Mouse (Mus musculus) neural tube, embryonic 15.5 days (tissue): Measurements from ENCODE around the gene Fam129a. TPM values are rescaled to one million over a fixed set of nuclear protein-coding genes. Genes with fewer than 3 reads are reported as not detected.
"Not testable (repeated sequence)": the region's sequence is repeated elsewhere in the genome, so short reads cannot be mapped to it uniquely, and the experiment has no call there.

ENCODE experiments used
- ATAC-seq: fragments of 200-750 bp; cut with Nextera tagmentation; 2 replicates; pipeline ENCODE4 v1.8.0; 2017; ENCODE audit warnings: mild to moderate bottlenecking, moderate TSS enrichment, moderate library complexity; ENCODE audit not compliant: low FRiP score
- H3K27ac ChIP-seq: fragments of 300-500 bp; sonication (generic); replicated peaks from 2 replicates; pipeline ENCODE4 v1.5.1; 2015; ENCODE audit warnings: mild to moderate bottlenecking, inconsistent platforms
- H3K27me3 ChIP-seq: fragments of 300-500 bp; sonication (generic); replicated peaks from 2 replicates; pipeline ENCODE4 v1.6.1; 2015; ENCODE audit warnings: inconsistent platforms
- H3K36me3 ChIP-seq: fragments of 300-500 bp; sonication (generic); 2 replicates; pipeline ENCODE4 v1.6.1; 2015; ENCODE audit warnings: inconsistent platforms
- H3K4me1 ChIP-seq: fragments of 300-500 bp; sonication (generic); 2 replicates; pipeline ENCODE4 v1.6.1; 2015; ENCODE audit warnings: inconsistent platforms
- H3K4me2 ChIP-seq: fragments of 300-500 bp; sonication (generic); 2 replicates; pipeline ENCODE4 v1.6.1; 2015; ENCODE audit warnings: inconsistent platforms, mild to moderate bottlenecking, moderate library complexity
- H3K4me3 ChIP-seq: fragments of 300-500 bp; sonication (generic); replicated peaks from 2 replicates; pipeline ENCODE4 v1.5.1; 2015; ENCODE audit warnings: mild to moderate bottlenecking, inconsistent platforms
- H3K9ac ChIP-seq: fragments of 300-500 bp; sonication (generic); replicated peaks from 2 replicates; pipeline ENCODE4 v1.6.1; 2015; ENCODE audit warnings: mild to moderate bottlenecking, inconsistent platforms
- H3K9me3 ChIP-seq: fragments of 300-500 bp; sonication (generic); replicated peaks from 2 replicates; pipeline ENCODE4 v1.6.1; 2016; ENCODE audit warnings: inconsistent platforms
- WGBS: fragments of 180-500 bp; shearing (Covaris S2); methylation state at CpG from one replicate; pipeline ENCODE4 v1.1.7; 2015; ENCODE audit warnings: mixed read lengths; 5-methylcytosine and 5-hydroxymethylcytosine counted together
- polyA plus RNA-seq: library from polyadenylated mRNA; unstranded; fragments of >200 nt; fragmentation: Nextera tagmentation; extraction: Ambion mirVana; gene quantifications from 2 replicates; pipeline ENCODE4 v1.2.1, GENCODE M21; 2015

Fam129a gene
- polyA plus RNA-seq, 1 experiment from 2014 or later = 3.6 TPM

- Histone ChIP-seq H3K27ac (no peak overlapping the region), H3K4me1 (peaks cover 5% of the 10 kb centered on the region; the same call in 1 of the 2 replicates), H3K4me2 (no peak overlapping the region), H3K36me3 (no peaks in the 10 kb centered on the region), H3K9me3 (no peaks in the 10 kb centered on the region), H3K27me3 (no peaks in the 10 kb centered on the region), H3K4me3 (no peak overlapping the region), H3K9ac (no peak overlapping the region)
- 63% methylated on average over 6 of the region's 6 CpGs for WGBS
- no peak; the same call in 1 of the 2 replicates for ATAC-seq
These were observed 155.4 kb downstream of the Fam129a start for GRCm38 (mm10) chr1:151726358-151726757.

DNA sequence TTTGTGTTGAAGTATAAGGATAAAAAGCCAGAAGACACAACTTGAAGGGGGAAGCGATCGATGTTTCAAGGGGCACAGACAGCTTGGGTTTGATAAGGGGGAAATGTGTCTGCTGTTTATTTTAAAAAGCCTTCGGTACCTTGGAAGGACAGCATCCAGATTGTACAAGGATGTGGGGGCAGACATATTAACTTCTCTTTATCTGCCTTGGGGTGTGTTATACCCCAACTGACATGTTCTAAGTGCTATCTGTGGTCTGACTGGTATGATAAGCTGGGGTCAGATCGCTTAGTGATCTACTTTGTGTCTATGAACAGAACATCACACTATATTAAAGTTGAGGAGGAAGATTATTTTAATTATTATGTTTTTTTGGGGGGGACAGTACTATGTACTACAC lies 157.2 kb downstream of the Fam129a start:
- no peak overlapping the region for H3K9ac ChIP-seq
- no peaks in the 10 kb centered on the region for H3K27me3 ChIP-seq
- H3K4me1 ChIP-seq = no peaks in the 10 kb centered on the region
- H3K36me3 ChIP-seq = no peaks in the 10 kb centered on the region
- no peak overlapping the region for H3K27ac ChIP-seq
- no peak overlapping the region for H3K4me2 ChIP-seq
- no peak for ATAC-seq
- H3K9me3 ChIP-seq = no peaks in the 10 kb centered on the region
- WGBS = 96% methylated on average over 4 of the region's 4 CpGs
- no peak overlapping the region for H3K4me3 ChIP-seq

GRCm38 (mm10) chr1:151737146-151737545 lies 166.2 kb downstream of the Fam129a start:
- Histone ChIP-seq H3K4me2 (no peak overlapping the region), H3K9me3 (no peaks in the 10 kb centered on the region), H3K27me3 (no peaks in the 10 kb centered on the region), H3K36me3 (no peaks in the 10 kb centered on the region), H3K27ac (no peak overlapping the region), H3K4me3 (no peak overlapping the region), H3K9ac (no peak overlapping the region), H3K4me1 (no peaks in the 10 kb centered on the region)
- 94% methylated on average over 2 of the region's 2 CpGs for WGBS
- ATAC-seq = no peak

- H3K9me3 ChIP-seq = no peaks in the 10 kb centered on the region
- no peaks in the 10 kb centered on the region for H3K36me3 ChIP-seq
- ATAC-seq = no peak
- no peak overlapping the region for H3K27ac ChIP-seq
- WGBS = 86% methylated on average over 7 of the region's 7 CpGs
- no peaks in the 10 kb centered on the region for H3K4me1 ChIP-seq
- H3K4me3 ChIP-seq = no peak overlapping the region
- no peak overlapping the region for H3K4me2 ChIP-seq
- H3K27me3 ChIP-seq = no peaks in the 10 kb centered on the region
- no peak overlapping the region for H3K9ac ChIP-seq
These were observed 170.2 kb downstream of the Fam129a start for GRCm38 (mm10) chr1:151741199-151741621.

- H3K9ac ChIP-seq, H3K4me2 ChIP-seq, H3K27me3 ChIP-seq, H3K4me3 ChIP-seq, H3K27ac ChIP-seq, H3K9me3 ChIP-seq, H3K36me3 ChIP-seq, H3K4me1 ChIP-seq, ATAC-seq: not testable (repeated sequence)
- WGBS = 95% methylated on average over 2 of the region's 2 CpGs
These were observed 178.9 kb downstream of the Fam129a start for GRCm38 (mm10) chr1:151749894-151750293.

DNA sequence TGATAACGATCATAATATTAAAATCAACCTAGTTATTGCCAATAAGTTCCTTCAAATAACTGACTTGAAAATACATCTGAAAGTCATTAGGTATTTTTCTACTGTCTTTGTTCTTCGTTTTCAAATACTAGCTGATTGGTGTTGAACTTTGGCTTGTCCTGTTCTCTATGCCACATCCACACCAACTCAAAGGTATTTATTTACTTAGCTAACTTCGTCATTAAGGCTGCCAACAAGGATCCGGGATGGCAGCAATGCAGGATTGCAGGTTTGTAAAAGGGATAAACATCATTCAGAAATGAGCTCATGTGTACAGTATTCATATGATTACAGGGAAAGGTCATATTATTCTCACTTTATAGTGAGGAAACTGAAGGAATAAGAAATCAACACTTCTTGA lies 182.0 kb downstream of the Fam129a start:
- ATAC-seq = no peak
- no peak overlapping the region for H3K4me2 ChIP-seq
- H3K36me3 ChIP-seq = no peaks in the 10 kb centered on the region
- H3K9me3 ChIP-seq = no peaks in the 10 kb centered on the region
- H3K27me3 ChIP-seq = no peaks in the 10 kb centered on the region
- H3K4me3 ChIP-seq = no peak overlapping the region
- H3K27ac ChIP-seq = no peak overlapping the region
- WGBS = 85% methylated on average over 4 of the region's 4 CpGs
- H3K4me1 ChIP-seq = peaks cover 21% of the 10 kb centered on the region
- no peak overlapping the region for H3K9ac ChIP-seq

DNA sequence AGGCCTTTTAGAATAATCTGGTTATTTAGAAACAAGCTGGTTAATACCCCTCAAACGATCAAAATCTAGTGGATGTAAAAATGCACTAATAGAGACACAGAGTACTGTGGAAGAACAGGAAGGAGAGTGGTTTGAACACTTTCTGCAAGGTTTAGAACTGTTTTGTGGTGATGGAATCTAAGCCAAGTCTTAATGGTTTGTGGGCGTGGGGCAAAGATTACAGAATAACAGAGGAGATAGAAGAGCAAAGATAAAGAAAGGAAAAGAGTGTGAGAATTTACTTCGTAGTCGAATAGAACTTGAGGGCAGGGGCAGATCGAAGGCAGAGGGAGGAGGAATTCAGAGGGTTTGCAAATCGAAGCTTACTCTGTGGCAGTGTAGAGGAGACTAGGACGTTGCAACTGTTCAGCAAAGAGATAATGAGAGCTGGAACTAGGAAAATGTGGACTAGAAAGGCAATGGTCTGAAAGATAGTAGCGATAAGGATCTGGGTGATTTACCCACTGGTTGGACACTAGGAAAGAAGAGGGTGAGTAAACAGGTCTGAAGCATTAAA lies 182.5 kb downstream of the Fam129a start:
- Histone ChIP-seq H3K27me3 (no peaks in the 10 kb centered on the region), H3K9ac (no peak overlapping the region), H3K36me3 (no peaks in the 10 kb centered on the region), H3K4me1 (peaks cover 21% of the 10 kb centered on the region), H3K4me2 (no peak overlapping the region), H3K4me3 (no peak overlapping the region), H3K27ac (no peak overlapping the region), H3K9me3 (no peaks in the 10 kb centered on the region)
- ATAC-seq = no peak
- 83% methylated on average over 8 of the region's 8 CpGs for WGBS

- WGBS = 76% methylated on average over 10 of the region's 10 CpGs
- Histone ChIP-seq H3K36me3 (no peaks in the 10 kb centered on the region), H3K9ac (no peak overlapping the region), H3K4me3 (peak overlapping the region; percentile 87), H3K4me2 (peak overlapping the region; percentile 58), H3K27me3 (no peaks in the 10 kb centered on the region), H3K27ac (no peak overlapping the region), H3K9me3 (no peaks in the 10 kb centered on the region), H3K4me1 (peaks cover 21% of the 10 kb centered on the region)
- no peak for ATAC-seq
These were observed 183.1 kb downstream of the Fam129a start for GRCm38 (mm10) chr1:151754028-151754489.

DNA sequence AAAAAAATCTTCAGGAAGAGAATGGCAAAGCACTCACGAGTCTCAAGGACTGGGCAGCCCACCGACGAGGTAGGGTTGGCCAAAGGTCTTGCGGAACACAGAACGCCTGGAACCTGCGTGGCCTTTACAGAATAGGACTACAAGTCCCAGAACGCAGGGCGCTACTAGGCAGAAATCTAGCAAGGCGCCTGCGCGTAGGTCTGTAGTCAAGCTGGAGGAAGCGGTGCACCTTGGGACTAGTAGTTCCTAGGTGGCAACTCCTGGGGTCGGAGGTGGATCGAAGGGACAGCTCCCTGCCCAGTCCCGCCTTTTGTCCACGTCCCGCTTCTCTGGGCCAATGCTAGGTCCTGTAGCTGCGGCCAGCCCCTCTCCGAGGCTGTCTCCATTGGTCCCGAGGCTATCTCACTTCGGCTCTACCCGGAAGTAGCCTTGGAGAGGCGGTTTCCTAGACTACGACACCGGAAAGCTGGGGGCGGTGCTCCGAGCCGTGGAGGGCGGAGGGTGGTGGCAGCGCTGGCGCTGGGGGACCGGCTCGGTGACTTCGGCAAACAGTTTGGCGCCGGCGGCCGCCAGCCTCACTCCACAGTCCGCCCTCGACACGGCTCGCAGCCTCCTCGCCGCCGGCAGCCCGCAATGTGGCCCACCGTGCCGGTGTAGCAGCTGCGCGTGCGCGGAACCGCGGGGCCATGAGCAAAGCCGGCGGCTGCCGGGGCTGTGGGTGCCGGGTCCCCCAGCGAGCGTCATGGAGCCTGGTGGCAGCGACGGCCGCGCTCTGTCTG lies 184.1 kb downstream of the Fam129a start, which contains the start of gene Edem3:
Edem3 (plus strand) TSS at position 491 of the 779 bp plus-strand sequence.
- Histone ChIP-seq H3K4me2 (peak within 1 kb of the TSS; percentile 86), H3K4me1 (peaks cover 21% of the 10 kb centered on the region), H3K9ac (peak within 1 kb of the TSS; percentile 74), H3K9me3 (no peaks in the 10 kb centered on the region), H3K36me3 (no peaks in the 10 kb centered on the region), H3K27ac (peak within 1 kb of the TSS; percentile 91), H3K27me3 (no peaks in the 10 kb centered on the region), H3K4me3 (peak within 1 kb of the TSS; percentile 87)
- under 1% methylated on average over 61 of the region's 64 CpGs for WGBS
- peak; percentile 99 for ATAC-seq

GRCm38 (mm10) chr1:151755660-151756424 lies 184.9 kb downstream of the Fam129a start:
- Histone ChIP-seq H3K9ac (peak overlapping the region; percentile 74), H3K36me3 (0 out of 2 replicates have a peak, but pooled peaks cover 2% of the 10 kb centered on the region), H3K27me3 (no peaks in the 10 kb centered on the region), H3K4me2 (peak overlapping the region; percentile 86), H3K4me1 (peaks cover 21% of the 10 kb centered on the region), H3K9me3 (no peaks in the 10 kb centered on the region), H3K4me3 (peak overlapping the region; percentile 87), H3K27ac (peak overlapping the region; percentile 91)
- WGBS = 7% methylated on average over 36 of the region's 36 CpGs
- ATAC-seq = peak; percentile 45; the same call in 1 of the 2 replicates

GRCm38 (mm10) chr1:151756425-151756728 lies 185.4 kb downstream of the Fam129a start:
- H3K27ac ChIP-seq = no peak overlapping the region
- peaks cover 21% of the 10 kb centered on the region for H3K4me1 ChIP-seq
- H3K4me2 ChIP-seq = peak overlapping the region; percentile 86
- H3K9ac ChIP-seq = no peak overlapping the region
- H3K9me3 ChIP-seq = no peaks in the 10 kb centered on the region
- peaks cover 7% of the 10 kb centered on the region for H3K36me3 ChIP-seq
- peak overlapping the region; percentile 87 for H3K4me3 ChIP-seq
- no peaks in the 10 kb centered on the region for H3K27me3 ChIP-seq
- no peak for ATAC-seq
- 44% methylated on average over 1 of the region's 1 CpGs for WGBS
